Mouse (Mus musculus): ENCODE results near the gene R3hdml.

- TF ChIP-seq CTCF (IDR thresholded peaks at IDR 0.05; ENCODE audit: borderline replicate concordance, extremely low read depth, insufficient read depth, insufficient read length) (no peak), POLR2A (IDR thresholded peaks at IDR 0.05; ENCODE audit: borderline replicate concordance, extremely low read depth, insufficient read depth, insufficient read length, poor library complexity, severe bottlenecking) (no peak)
Measured at GRCm38 (mm10) chr2:163450668-163451295, 41.3 kb upstream of the R3hdml start.
